In the genomic region with DNA sequence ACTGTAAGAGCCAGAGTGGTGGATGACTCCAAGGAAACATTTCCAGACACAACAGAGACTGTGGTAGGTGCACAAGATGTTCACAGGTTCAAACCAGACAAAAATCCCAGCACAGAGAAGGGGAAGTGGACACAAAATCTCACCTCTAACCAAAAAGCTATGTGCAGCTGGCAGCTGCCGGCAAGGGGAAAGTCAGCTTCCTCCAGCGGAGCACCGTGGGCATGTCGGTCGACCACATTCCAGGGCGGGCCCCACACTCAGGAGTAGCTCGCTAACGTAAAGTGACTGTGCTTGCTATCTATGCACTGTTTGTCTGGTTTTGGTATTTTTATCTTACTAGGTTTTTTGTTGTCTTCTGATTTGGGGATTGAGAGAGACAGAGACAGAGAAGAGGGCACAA, we compare ENCODE assay signal across 11 mouse cellular contexts. TPM values are rescaled to one million over a fixed set of nuclear protein-coding genes. Genes with fewer than 3 reads are reported as not detected.
DNase-seq lines count a peak whose midpoint lies in the region; ATAC-seq and TF ChIP-seq lines count a peak whose summit lies in the region.
"Had no signal": no experiment of that assay in that cellular context is flagged by ENCODE, and none has a peak within 500 bp of the region (broad histone marks: within the 10 kb centered on the region; RNA-seq: fewer than 3 reads in every experiment).

No protein-coding gene starts in this region.

- no peak overlapping the region for H3K4me3 ChIP-seq in heart, embryonic 13.5 days
- H3K4me3 ChIP-seq in lung, embryonic 16.5 days (ENCODE audit: low read length): no peak overlapping the region
- H3K4me3 ChIP-seq in stomach, postnatal 0 days (ENCODE audit: low read depth, low read length): no peak overlapping the region
- no peak overlapping the region for H3K4me3 ChIP-seq in midbrain, embryonic 11.5 days (ENCODE audit: low read depth, low read length)
- H3K4me3 ChIP-seq: forebrain, embryonic 10.5 days had no signal

- H3K9me3 ChIP-seq in heart, embryonic 13.5 days: no peaks in the 10 kb centered on the region
- no peaks in the 10 kb centered on the region for H3K9me3 ChIP-seq in lung, embryonic 16.5 days (ENCODE audit: control insufficient read depth, low read length)
- H3K9me3 ChIP-seq in stomach, postnatal 0 days (ENCODE audit: control insufficient read depth, low read length): no peaks in the 10 kb centered on the region
- H3K9me3 ChIP-seq in midbrain, embryonic 11.5 days (ENCODE audit: control insufficient read depth, low read length): no peaks in the 10 kb centered on the region
- H3K9me3 ChIP-seq: forebrain, embryonic 10.5 days had no signal

- no peak for TF ChIP-seq EP300 in stomach, postnatal 0 days (optimal IDR thresholded peaks at IDR 0.05)

- no peaks in the 10 kb centered on the region for H3K27me3 ChIP-seq in heart, embryonic 13.5 days (replicated peaks)
- no peaks in the 10 kb centered on the region for H3K27me3 ChIP-seq in lung, embryonic 16.5 days (ENCODE audit: control insufficient read depth, insufficient read depth, low read depth, low read length)
- H3K27me3 ChIP-seq in stomach, postnatal 0 days (ENCODE audit: control insufficient read depth, insufficient read depth, low read length): no peaks in the 10 kb centered on the region
- no peaks in the 10 kb centered on the region for H3K27me3 ChIP-seq in midbrain, embryonic 11.5 days (ENCODE audit: control insufficient read depth, insufficient read depth, low read length)

- WGBS in heart, embryonic 13.5 days: 28% methylated on average over 8 of the region's 8 CpGs
- 49% methylated on average over 8 of the region's 8 CpGs for WGBS in lung, embryonic 16.5 days
- 49% methylated on average over 8 of the region's 8 CpGs for WGBS in stomach, postnatal 0 days
- WGBS in midbrain, embryonic 11.5 days: 90% methylated on average over 8 of the region's 8 CpGs

- no peak for ATAC-seq in heart, embryonic 13.5 days (ENCODE audit: extremely low read depth, insufficient number of reproducible peaks, low FRiP score, low TSS enrichment)
- ATAC-seq in lung, embryonic 16.5 days (ENCODE audit: low read depth): peak; percentile 85; the same call in 1 of the 2 replicates
- ATAC-seq in stomach, postnatal 0 days (ENCODE audit: low FRiP score, low TSS enrichment): peak; percentile 66; the same call in 1 of the 2 replicates
- no peak for ATAC-seq in midbrain, embryonic 11.5 days (ENCODE audit: low FRiP score)

- 0 out of 2 replicates have a peak overlapping the region, but pooled peaks have one; percentile 8 for H3K9ac ChIP-seq in heart, embryonic 13.5 days
- H3K9ac ChIP-seq in lung, embryonic 16.5 days (ENCODE audit: low read length): no peak overlapping the region
- no peak overlapping the region for H3K9ac ChIP-seq in stomach, postnatal 0 days (ENCODE audit: low read length)
- no peak overlapping the region for H3K9ac ChIP-seq in midbrain, embryonic 11.5 days (ENCODE audit: low read length)

- peaks cover 39% of the 10 kb centered on the region for H3K4me1 ChIP-seq in heart, embryonic 13.5 days
- 0 out of 2 replicates have a peak, but pooled peaks cover 6% of the 10 kb centered on the region for H3K4me1 ChIP-seq in lung, embryonic 16.5 days (replicated peaks; ENCODE audit: control insufficient read depth, insufficient read depth, low read length)
- H3K4me1 ChIP-seq in stomach, postnatal 0 days (replicated peaks; ENCODE audit: control insufficient read depth, insufficient read depth): no peaks in the 10 kb centered on the region
- H3K4me1 ChIP-seq in midbrain, embryonic 11.5 days (ENCODE audit: control insufficient read depth, insufficient read depth, low read length): no peaks in the 10 kb centered on the region; the same call in 1 of the 2 replicates

- DNase-seq in heart, adult 8-10 months (ENCODE audit: low spot score): no peak
- DNase-seq in R1 (ENCODE audit: low read depth, low spot score): peak; percentile 64
- peak; percentile 66 for DNase-seq in stomach, postnatal 0 days (ENCODE audit: low spot score)
- no peak for DNase-seq in midbrain, embryonic 11.5 days (ENCODE audit: low spot score, missing footprints)
- DNase-seq in ovary, postnatal 36 days (ENCODE audit: low spot score): no peak
- no peak for DNase-seq in ovary, postnatal 14 days (ENCODE audit: low spot score)
- DNase-seq: heart, postnatal 36 days had no signal

- peak overlapping the region; percentile 34 for H3K4me2 ChIP-seq in heart, embryonic 13.5 days
- H3K4me2 ChIP-seq in lung, embryonic 16.5 days (ENCODE audit: low read depth, low read length): no peak overlapping the region
- H3K4me2 ChIP-seq in stomach, postnatal 0 days (replicated peaks; ENCODE audit: low read depth): no peak overlapping the region
- no peak overlapping the region for H3K4me2 ChIP-seq in midbrain, embryonic 11.5 days

- H3K27ac ChIP-seq in heart, embryonic 13.5 days (replicated peaks): no peak overlapping the region
- H3K27ac ChIP-seq in lung, embryonic 16.5 days (ENCODE audit: low read length): 0 out of 2 replicates have a peak overlapping the region, but pooled peaks have one; percentile 13
- no peak overlapping the region for H3K27ac ChIP-seq in stomach, postnatal 0 days (replicated peaks)
- no peak overlapping the region for H3K27ac ChIP-seq in midbrain, embryonic 11.5 days (ENCODE audit: low read depth, low read length)
- H3K27ac ChIP-seq: forebrain, embryonic 10.5 days; kidney, postnatal 0 days had no signal

- no peak for TF ChIP-seq CTCF in stomach, postnatal 0 days (IDR thresholded peaks at IDR 0.05; ENCODE audit: low read depth)

- H3K36me3 ChIP-seq in heart, embryonic 13.5 days: no peaks in the 10 kb centered on the region
- H3K36me3 ChIP-seq in lung, embryonic 16.5 days (ENCODE audit: control insufficient read depth, insufficient read depth, low read length): no peaks in the 10 kb centered on the region
- H3K36me3 ChIP-seq in stomach, postnatal 0 days (ENCODE audit: control insufficient read depth, insufficient read depth, low read length): no peaks in the 10 kb centered on the region
- no peaks in the 10 kb centered on the region for H3K36me3 ChIP-seq in midbrain, embryonic 11.5 days (ENCODE audit: control insufficient read depth, insufficient read depth, low read length)
- H3K36me3 ChIP-seq: forebrain, embryonic 10.5 days had no signal

RNA-seq across cellular contexts. Expression of gene Plekhm3, which starts 7.2 kb away (rescaled TPM):
- 6.4 and 6.9 TPM in 2 replicates for polyA plus RNA-seq in heart, embryonic 13.5 days (2015; fragmentation: Nextera tagmentation; extraction: Ambion mirVana)
- 1 to 10 TPM; 7.0 to 9.0 (median 8.1) TPM for total RNA-seq in heart, adult 8-10 months (2022)
- 6.0 and 10.1 TPM in 2 replicates for polyA plus RNA-seq in lung, embryonic 16.5 days (2015; fragmentation: Nextera tagmentation; extraction: Ambion mirVana)
- polyA plus RNA-seq in stomach, postnatal 0 days (2015; fragmentation: Nextera tagmentation; extraction: Ambion mirVana): 2.2 and 2.3 TPM in 2 replicates
- 5.6 and 5.9 TPM in 2 replicates for polyA plus RNA-seq in midbrain, embryonic 11.5 days (2014; fragmentation: Nextera tagmentation; extraction: Ambion mirVana)

Comparison
In these comparisons a context has a peak if more than half of its experiments do, and no peak if none do; other contexts are left out.
1. ATAC-seq: peak in lung, embryonic 16.5 days (single experiment) and stomach, postnatal 0 days (single experiment); none in heart, embryonic 13.5 days (single experiment) and midbrain, embryonic 11.5 days (single experiment).
2. DNase-seq: peak in R1 (single experiment) and stomach, postnatal 0 days (single experiment); none in heart, adult 8-10 months (single experiment), midbrain, embryonic 11.5 days (single experiment), ovary, postnatal 36 days (single experiment) and ovary, postnatal 14 days (single experiment).